Mouse (Mus musculus) liver, embryonic 15.5 days (tissue): Measurements from ENCODE around the gene Pcbd1. TPM values are rescaled to one million over a fixed set of nuclear protein-coding genes. Genes with fewer than 3 reads are reported as not detected.

Experiments
- ATAC-seq: fragments of 200-750 bp; cut with Nextera tagmentation; 2 replicates; pipeline ENCODE4 v1.8.0; 2017; ENCODE audit warnings: moderate number of reproducible peaks, mild to moderate bottlenecking, moderate library complexity; ENCODE audit not compliant: insufficient read depth
- H3K27ac ChIP-seq: fragments of 300-500 bp; sonication (generic); replicated peaks from 2 replicates; pipeline ENCODE4 v1.5.1; 2015; ENCODE audit warnings: mild to moderate bottlenecking, inconsistent platforms
- H3K27me3 ChIP-seq: fragments of 300-500 bp; sonication (generic); 2 replicates; pipeline ENCODE4 v1.6.1; 2015; ENCODE audit warnings: mild to moderate bottlenecking, inconsistent platforms
- H3K36me3 ChIP-seq: fragments of 300-500 bp; sonication (generic); replicated peaks from 2 replicates; pipeline ENCODE4 v1.6.1; 2015; ENCODE audit warnings: moderate library complexity, mild to moderate bottlenecking, inconsistent platforms
- H3K4me1 ChIP-seq: fragments of 300-500 bp; sonication (generic); replicated peaks from 2 replicates; pipeline ENCODE4 v1.6.1; 2015; ENCODE audit warnings: inconsistent platforms
- H3K4me2 ChIP-seq: fragments of 300-500 bp; sonication (generic); 2 replicates; pipeline ENCODE4 v1.6.1; 2015; ENCODE audit warnings: moderate library complexity, mild to moderate bottlenecking, inconsistent platforms
- H3K4me3 ChIP-seq: fragments of 300-500 bp; sonication (generic); replicated peaks from 2 replicates; pipeline ENCODE4 v1.5.1; 2015; ENCODE audit warnings: mild to moderate bottlenecking, inconsistent platforms
- H3K9ac ChIP-seq: fragments of 300-500 bp; sonication (generic); 2 replicates; pipeline ENCODE4 v1.6.1; 2015; ENCODE audit warnings: moderate library complexity, mild to moderate bottlenecking, inconsistent platforms
- H3K9me3 ChIP-seq: fragments of 300-500 bp; sonication (generic); replicated peaks from 2 replicates; pipeline ENCODE4 v1.6.1; 2016; ENCODE audit warnings: inconsistent platforms
- WGBS: fragments of 180-500 bp; shearing (Covaris S2); methylation state at CpG from one replicate; pipeline ENCODE4 v1.1.7; 2015; ENCODE audit warnings: mixed read lengths; ENCODE audit not compliant: insufficient replicate concordance; 5-methylcytosine and 5-hydroxymethylcytosine counted together
- polyA plus RNA-seq: library from polyadenylated mRNA; unstranded; fragments of >200 nt; fragmentation: Nextera tagmentation; extraction: Ambion mirVana; gene quantifications from 2 replicates; pipeline ENCODE4 v1.2.1, GENCODE M21; 2015

Pcbd1 gene
- polyA plus RNA-seq, 1 experiment from 2014 or later: 177 TPM

DNA sequence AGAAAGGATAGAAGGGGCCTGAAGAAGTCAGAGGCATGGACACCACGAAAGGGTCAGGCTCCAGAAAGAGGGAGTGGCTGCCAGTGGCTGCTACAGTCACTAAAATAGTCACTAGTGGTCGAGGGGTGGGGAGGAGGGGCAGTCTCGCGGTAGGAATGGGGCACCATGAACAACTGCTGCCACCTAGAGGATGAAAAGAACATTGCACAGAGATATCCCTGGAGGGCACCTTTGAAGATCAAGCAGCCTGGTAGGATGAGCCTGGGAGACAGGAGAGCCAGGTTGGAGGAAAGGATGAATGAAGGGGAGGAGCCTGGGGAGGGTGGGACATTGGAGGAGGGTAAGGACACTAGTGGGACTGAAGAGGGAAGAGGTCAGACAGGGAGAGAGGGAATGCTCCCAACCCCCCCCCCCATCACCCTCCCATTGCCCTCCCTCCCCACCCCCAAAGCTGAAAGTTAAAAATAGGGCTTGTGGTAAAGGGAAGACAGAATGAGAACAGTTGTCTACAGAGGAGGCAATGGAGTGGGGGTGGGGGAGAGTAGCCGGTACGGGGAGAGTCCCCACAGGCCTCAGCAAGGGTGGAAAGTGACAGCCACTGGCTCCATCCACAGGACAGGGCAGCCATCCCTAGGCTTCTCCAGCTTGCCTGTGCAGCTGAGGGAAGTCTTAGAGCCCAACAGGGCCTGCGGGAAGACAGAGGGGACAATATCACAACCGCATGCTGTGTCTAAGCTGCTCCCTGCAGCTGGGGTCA lies 20.5 kb upstream of the Pcbd1 start:
- ATAC-seq: 0 out of 2 replicates have a peak, but pooled peaks have one; percentile 26

DNA sequence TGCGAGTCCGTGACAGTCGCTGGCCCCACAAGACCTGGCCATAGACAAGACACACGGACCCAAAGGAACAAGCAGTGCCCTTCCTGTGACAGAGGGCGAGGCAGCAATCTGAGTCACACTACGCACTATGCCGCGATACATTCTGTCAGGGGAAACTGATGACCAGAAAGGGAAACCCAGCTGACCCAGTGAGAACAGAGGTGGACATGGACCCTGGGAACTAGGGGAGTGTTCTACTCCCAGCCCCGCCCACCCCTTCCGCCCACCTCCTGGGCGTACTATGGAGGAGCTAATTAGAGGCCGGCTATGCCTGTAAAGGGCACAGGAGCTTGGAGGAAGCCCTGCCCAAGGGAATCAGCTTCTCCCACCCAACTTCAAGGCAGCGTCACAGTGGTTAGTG lies 19.9 kb upstream of the Pcbd1 start:
- Histone ChIP-seq H3K4me3 (no peak overlapping the region), H3K4me2 (no peak overlapping the region), H3K9ac (no peak overlapping the region), H3K27me3 (peaks cover 24% of the 10 kb centered on the region), H3K9me3 (no peaks in the 10 kb centered on the region), H3K27ac (no peak overlapping the region), H3K36me3 (no peaks in the 10 kb centered on the region), H3K4me1 (peaks cover 17% of the 10 kb centered on the region)
- 20% methylated on average over 13 of the region's 13 CpGs for WGBS
- no peak for ATAC-seq

More for the DNA sequence above, 20.5 kb upstream of the Pcbd1 start:
- Histone ChIP-seq H3K9ac (no peak overlapping the region; the same call in 1 of the 2 replicates), H3K4me3 (no peak overlapping the region), H3K4me1 (peaks cover 17% of the 10 kb centered on the region), H3K27me3 (peaks cover 23% of the 10 kb centered on the region; the same call in 1 of the 2 replicates), H3K36me3 (no peaks in the 10 kb centered on the region), H3K4me2 (no peak overlapping the region), H3K9me3 (no peaks in the 10 kb centered on the region), H3K27ac (no peak overlapping the region)
- 9% methylated on average over 8 of the region's 8 CpGs for WGBS

DNA sequence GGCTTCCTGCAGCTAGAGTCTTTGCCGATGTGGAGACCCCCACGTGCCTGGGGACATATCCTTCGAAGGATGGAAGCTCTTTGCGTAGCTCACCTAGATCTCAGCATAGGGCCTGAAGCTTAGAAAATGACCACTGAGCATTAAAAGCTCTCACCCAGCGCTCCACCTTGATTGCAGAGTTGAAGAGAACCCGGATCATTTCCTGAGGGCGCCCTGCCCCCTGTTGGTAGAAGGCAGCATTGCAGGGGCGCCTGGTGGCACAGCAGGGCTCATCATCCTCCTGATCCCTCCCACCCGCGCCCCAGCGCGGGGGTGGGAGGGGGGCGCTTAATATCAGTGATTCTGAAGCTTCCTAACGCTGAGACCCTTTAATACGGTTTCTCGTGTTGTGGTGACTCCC lies 16.8 kb upstream of the Pcbd1 start:
- peaks cover 6% of the 10 kb centered on the region; the same call in 1 of the 2 replicates for H3K4me1 ChIP-seq
- WGBS: 9% methylated on average over 16 of the region's 16 CpGs
- peaks cover 27% of the 10 kb centered on the region for H3K27me3 ChIP-seq
- no peaks in the 10 kb centered on the region for H3K36me3 ChIP-seq
- no peak overlapping the region for H3K4me3 ChIP-seq
- ATAC-seq: no peak
- H3K4me2 ChIP-seq: no peak overlapping the region
- H3K9me3 ChIP-seq: no peaks in the 10 kb centered on the region
- H3K9ac ChIP-seq: no peak overlapping the region
- no peak overlapping the region for H3K27ac ChIP-seq

DNA sequence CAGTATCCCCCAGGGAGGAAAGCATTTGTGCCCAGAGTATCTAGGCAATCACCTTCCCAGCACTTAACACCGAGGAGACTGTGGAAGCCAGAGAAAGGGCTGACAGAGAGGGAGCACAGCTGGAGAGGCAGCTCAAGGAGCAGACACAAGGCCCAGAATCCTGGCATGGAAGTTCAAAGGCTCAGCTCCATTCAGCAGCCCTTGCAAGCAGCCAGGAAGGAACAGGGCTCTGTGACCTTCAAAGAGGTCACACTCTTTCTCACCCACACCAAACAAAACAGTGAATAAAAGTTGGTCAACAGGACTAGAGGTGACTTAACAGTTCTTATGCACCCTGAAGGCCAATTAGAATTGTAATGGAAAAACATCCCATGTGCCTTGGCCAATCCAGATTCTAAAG lies 14.5 kb upstream of the Pcbd1 start:
- H3K9me3 ChIP-seq: no peaks in the 10 kb centered on the region
- no peak overlapping the region for H3K4me3 ChIP-seq
- no peaks in the 10 kb centered on the region for H3K4me1 ChIP-seq
- 4% methylated on average over 1 of the region's 1 CpGs for WGBS
- ATAC-seq: no peak
- no peaks in the 10 kb centered on the region for H3K36me3 ChIP-seq
- H3K27ac ChIP-seq: no peak overlapping the region
- peaks cover 25% of the 10 kb centered on the region for H3K27me3 ChIP-seq
- no peak overlapping the region for H3K4me2 ChIP-seq
- no peak overlapping the region for H3K9ac ChIP-seq

DNA sequence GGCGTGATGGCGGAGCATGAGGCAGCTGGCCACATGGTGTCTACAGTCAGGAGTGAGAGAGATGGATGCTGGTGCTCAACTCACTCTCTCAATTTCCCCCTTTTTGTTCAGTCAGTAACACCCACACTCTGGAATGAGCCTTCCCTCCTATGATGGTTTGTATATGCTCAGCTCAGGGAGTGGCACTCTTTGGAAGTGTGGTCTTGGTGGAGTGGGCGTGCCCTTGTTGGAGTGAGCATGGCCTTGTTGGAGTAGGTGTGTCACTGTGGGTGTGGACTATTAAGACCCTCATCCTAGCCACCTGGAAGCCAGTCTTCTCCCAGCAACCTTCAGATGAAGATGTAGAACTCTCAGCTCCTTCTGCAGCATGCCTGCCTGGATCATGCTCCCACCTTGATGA lies 13.5 kb upstream of the Pcbd1 start:
- 59% methylated on average over 3 of the region's 3 CpGs for WGBS
- Histone ChIP-seq H3K36me3 (no peaks in the 10 kb centered on the region), H3K9ac (no peak overlapping the region), H3K4me1 (0 out of 2 replicates have a peak, but pooled peaks cover 8% of the 10 kb centered on the region), H3K27me3 (peaks cover 23% of the 10 kb centered on the region), H3K27ac (no peak overlapping the region), H3K4me2 (no peak overlapping the region), H3K9me3 (no peaks in the 10 kb centered on the region), H3K4me3 (no peak overlapping the region)
- no peak for ATAC-seq

DNA sequence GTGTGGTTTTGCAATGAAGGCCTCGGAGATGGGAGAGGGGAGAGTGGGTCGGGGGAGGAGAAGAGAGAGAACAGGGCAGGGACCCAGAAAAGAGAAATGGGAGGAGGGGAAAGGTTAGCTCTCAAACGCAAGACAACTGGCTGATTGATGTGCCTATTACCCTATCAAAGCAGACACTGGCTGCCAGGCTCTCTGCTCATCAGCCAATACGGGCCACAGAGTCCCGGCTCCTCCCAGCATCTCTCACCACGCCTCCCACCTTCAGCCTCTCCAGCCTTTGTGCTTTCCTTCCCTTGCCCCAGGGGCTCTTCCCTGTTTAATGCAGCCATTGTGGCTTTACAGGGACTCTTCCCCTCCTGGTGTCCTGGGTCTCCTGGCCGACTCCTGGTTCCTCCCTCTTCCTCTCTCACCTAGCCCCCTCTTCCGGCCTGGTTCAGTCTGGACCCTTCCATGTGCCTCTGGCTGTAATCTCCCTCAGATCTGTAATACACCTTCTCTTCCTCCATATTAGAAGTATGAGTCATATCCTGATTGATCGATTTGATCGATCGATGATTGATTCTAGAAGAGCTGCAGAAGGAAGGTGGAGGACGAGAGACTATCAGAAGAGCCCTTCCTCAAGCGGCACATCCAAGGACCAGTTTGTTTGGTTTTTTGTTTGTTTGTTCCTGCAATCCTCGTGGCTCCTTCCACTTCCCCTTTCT lies 8.8 kb upstream of the Pcbd1 start:
- WGBS: 33% methylated on average over 14 of the region's 14 CpGs
- Histone ChIP-seq H3K27me3 (peaks cover 8% of the 10 kb centered on the region; the same call in 1 of the 2 replicates), H3K27ac (no peak overlapping the region), H3K9me3 (no peaks in the 10 kb centered on the region), H3K4me1 (0 out of 2 replicates have a peak, but pooled peaks cover 11% of the 10 kb centered on the region), H3K36me3 (no peaks in the 10 kb centered on the region), H3K4me3 (0 out of 2 replicates have a peak overlapping the region, but pooled peaks have one; percentile 6), H3K9ac (no peak overlapping the region), H3K4me2 (peak overlapping the region; percentile 48)
- peak; percentile 80 for ATAC-seq

DNA sequence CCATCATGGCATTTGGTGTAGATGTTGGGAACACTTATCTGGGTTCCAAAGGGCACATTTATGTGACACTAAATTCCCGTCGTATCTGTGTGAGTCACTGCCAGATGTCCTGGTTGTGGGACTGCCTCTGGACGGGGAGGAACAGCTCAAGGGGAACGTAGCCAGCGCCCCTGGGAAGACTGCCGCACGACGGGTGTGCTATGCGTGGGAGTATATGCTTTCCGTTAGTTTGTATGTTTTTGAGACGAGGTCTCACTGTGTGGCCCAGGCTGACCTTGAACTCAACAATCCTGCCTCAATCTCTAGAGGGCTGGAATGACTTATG lies 8.2 kb upstream of the Pcbd1 start:
- Histone ChIP-seq H3K36me3 (no peaks in the 10 kb centered on the region), H3K4me3 (no peak overlapping the region), H3K9me3 (no peaks in the 10 kb centered on the region), H3K27ac (no peak overlapping the region), H3K9ac (no peak overlapping the region), H3K27me3 (peaks cover 8% of the 10 kb centered on the region; the same call in 1 of the 2 replicates), H3K4me2 (0 out of 2 replicates have a peak overlapping the region, but pooled peaks have one; percentile 48), H3K4me1 (0 out of 2 replicates have a peak, but pooled peaks cover 11% of the 10 kb centered on the region)
- ATAC-seq: no peak
- WGBS: 63% methylated on average over 11 of the region's 11 CpGs

DNA sequence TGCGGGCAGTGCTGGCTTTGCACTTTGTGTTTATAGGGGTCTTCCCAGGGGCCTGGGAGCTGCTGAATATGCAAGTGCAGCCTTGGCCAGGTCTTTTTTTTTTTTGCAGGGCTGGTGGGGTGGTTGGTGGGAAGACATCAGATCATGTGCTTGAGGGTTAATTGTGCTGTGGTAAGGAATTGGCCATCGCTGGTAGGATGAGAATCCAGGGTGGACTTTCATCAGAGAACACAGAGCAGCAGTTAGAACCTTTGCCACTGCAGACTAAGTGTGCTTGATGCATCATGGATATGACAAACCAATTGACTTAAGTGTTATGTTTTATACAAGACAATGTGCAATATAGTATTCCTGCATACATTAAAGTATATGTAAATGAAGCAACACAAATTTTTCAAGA lies 3.8 kb upstream of the Pcbd1 start:
- peaks cover 24% of the 10 kb centered on the region for H3K4me1 ChIP-seq
- no peak overlapping the region for H3K4me2 ChIP-seq
- WGBS: 79% methylated on average over 2 of the region's 2 CpGs
- H3K27ac ChIP-seq: no peak overlapping the region
- no peaks in the 10 kb centered on the region for H3K9me3 ChIP-seq
- ATAC-seq: no peak
- no peak overlapping the region for H3K9ac ChIP-seq
- no peaks in the 10 kb centered on the region for H3K36me3 ChIP-seq
- H3K27me3 ChIP-seq: no peaks in the 10 kb centered on the region
- H3K4me3 ChIP-seq: no peak overlapping the region

DNA sequence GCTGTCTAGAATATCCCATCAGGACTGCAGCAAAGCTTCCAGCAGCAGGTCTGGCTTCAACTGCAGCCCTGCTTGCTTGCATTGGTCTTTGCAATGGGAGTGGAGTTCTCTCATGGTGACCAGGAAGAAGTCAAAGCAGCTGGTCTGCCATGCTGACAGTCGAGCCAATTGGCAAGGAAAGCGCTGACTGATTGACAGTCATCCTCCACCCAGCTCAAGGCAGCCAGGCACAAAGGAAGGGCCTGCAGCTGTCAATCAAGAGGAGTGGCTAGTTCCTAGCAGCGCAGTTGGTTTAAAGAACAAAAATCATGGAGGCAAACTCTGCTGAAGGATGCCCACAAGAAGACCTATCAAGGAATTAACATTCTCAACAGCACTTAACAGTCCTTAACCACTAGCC lies 2.6 kb upstream of the Pcbd1 start:
- H3K4me3 ChIP-seq: no peak overlapping the region
- ATAC-seq: no peak
- no peaks in the 10 kb centered on the region for H3K9me3 ChIP-seq
- H3K27ac ChIP-seq: no peak overlapping the region
- no peaks in the 10 kb centered on the region for H3K36me3 ChIP-seq
- H3K9ac ChIP-seq: no peak overlapping the region
- no peaks in the 10 kb centered on the region for H3K27me3 ChIP-seq
- H3K4me2 ChIP-seq: no peak overlapping the region
- H3K4me1 ChIP-seq: peaks cover 23% of the 10 kb centered on the region
- 45% methylated on average over 3 of the region's 3 CpGs for WGBS

DNA sequence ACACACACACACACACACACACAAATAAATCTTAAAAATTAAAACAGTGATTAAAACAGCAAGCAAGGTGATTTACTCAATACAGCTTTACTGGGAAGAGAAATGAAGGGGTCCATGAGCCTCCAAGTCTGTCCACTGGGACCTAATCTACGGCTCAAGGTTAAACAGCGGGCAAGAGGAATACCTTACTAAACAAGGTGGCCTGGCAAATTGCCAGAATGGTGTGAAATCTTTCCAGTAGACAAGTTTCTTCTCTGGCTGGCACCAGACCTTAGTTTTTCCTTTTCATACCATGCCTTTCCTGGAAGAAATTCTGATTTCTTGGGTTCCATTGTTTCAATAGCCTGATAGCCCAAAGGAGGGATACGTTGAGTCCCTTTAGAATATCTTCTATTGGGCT lies 663 bp upstream of the Pcbd1 start:
- ATAC-seq: no peak
- no peak overlapping the region for H3K4me2 ChIP-seq
- WGBS: 82% methylated on average over 3 of the region's 3 CpGs
- no peaks in the 10 kb centered on the region for H3K9me3 ChIP-seq
- H3K9ac ChIP-seq: no peak overlapping the region
- no peaks in the 10 kb centered on the region for H3K27me3 ChIP-seq
- H3K4me1 ChIP-seq: peaks cover 28% of the 10 kb centered on the region
- H3K27ac ChIP-seq: no peak overlapping the region
- no peak overlapping the region for H3K4me3 ChIP-seq
- H3K36me3 ChIP-seq: peaks cover 7% of the 10 kb centered on the region; the same call in 1 of the 2 replicates

DNA sequence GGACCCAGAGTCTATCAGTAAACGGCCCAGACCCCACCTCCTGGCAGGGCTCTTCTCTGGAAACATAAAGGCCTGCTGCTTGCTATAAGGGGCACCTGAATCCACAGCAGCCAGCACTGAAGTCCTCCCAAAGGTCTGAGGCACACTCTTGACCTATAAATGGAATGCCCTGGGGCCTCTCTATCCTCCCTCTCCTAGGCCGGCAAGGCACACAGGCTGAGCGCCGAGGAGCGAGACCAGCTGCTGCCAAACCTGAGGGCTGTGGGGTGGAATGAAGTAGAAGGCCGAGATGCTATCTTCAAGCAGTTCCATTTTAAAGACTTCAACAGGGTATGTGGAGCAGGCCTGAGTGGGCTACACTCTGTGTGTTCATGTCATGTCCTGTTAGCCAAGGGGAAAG lies 2.7 kb downstream of the Pcbd1 start:
- no peak overlapping the region for H3K27ac ChIP-seq
- no peak overlapping the region for H3K4me2 ChIP-seq
- H3K36me3 ChIP-seq: peaks cover 13% of the 10 kb centered on the region; the same call in 1 of the 2 replicates
- no peak overlapping the region for H3K9ac ChIP-seq
- H3K4me1 ChIP-seq: peaks cover 28% of the 10 kb centered on the region
- no peak for ATAC-seq
- H3K27me3 ChIP-seq: no peaks in the 10 kb centered on the region
- WGBS: 68% methylated on average over 6 of the region's 6 CpGs
- no peak overlapping the region for H3K4me3 ChIP-seq
- no peaks in the 10 kb centered on the region for H3K9me3 ChIP-seq
